Mouse (Mus musculus): ENCODE measurements around the gene Ccdc138.

The Ccdc138 gene

DNA sequence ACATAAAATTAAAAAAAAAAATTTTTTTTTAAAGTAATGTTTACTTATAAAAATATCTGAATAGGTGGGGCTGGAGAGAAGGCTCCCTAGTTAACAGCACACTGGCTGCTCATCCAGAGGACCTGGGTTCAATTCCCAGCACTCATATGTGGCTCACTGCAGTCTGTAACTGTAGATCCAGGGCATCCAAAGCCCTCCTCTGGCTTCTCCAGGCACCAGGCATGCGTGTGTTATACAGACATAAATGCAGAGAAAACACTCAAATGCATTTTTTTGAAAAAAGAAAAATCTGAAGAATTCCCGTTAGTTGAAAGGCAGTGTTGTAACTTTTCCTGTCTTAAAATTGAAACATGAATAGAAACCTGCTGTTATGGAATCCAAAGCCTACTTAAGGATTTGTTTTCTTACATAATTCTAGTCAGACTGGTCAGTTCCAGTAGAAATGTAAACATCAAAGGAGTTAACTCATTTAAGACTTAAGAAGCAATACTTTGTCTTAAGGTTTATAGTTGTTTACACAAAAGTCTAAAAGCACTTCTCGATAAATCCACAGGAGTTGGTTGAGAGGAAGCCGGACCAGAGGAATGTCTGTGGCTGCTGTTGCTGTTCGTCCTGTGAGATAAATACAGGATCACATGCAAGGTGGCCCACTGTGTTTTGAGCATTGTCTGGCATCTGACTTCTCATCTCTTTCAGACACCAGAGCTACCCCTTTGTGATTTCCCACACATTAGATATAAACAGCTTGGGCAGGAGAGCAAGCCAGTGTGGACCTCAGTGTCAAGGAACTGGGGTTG, 87.9 kb downstream of the Ccdc138 start:
- DNase-seq (ENCODE audit: low read depth): no peak

DNA sequence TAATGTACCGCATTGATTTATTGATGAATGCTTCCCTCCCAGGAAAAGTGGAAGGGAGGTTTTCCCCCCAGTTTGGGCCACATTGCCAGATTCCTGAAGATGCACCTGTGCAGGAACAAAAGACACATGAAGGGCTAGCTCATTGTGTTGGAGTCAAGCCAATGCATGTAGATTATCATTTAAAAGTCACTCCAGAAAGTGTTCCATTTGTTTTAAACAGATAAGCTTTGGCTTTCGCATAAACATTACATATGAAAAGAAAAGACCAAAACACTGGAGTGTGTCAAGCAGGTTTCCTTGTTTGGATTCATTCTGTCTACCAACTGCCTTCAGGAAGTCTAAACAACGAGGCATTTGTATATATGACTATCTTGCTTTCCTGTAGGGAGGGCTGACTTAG, 96.7 kb downstream of the Ccdc138 start:
- DNase-seq (ENCODE audit: low read depth): no peak

DNA sequence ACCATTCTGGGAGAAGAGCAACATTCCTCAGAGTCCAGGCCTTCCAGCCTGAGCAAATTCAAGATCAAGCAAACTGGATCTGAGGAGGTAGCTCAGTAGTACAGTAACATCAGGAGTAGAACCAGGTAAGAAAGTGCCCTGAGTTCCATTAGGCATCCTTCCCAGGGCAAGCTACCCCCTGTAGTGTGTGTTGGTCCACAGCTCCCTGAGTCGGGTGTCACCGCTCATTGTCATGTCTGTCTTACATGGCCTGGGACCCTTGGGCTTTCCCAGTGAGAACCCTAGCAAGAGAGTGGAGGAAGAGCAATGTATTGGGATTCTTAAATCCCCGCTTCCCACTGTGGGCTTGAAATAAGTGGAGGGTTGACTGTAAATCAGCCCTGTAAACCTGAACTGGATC, 97.4 kb downstream of the Ccdc138 start:
- no peak for DNase-seq (ENCODE audit: low read depth)

DNA sequence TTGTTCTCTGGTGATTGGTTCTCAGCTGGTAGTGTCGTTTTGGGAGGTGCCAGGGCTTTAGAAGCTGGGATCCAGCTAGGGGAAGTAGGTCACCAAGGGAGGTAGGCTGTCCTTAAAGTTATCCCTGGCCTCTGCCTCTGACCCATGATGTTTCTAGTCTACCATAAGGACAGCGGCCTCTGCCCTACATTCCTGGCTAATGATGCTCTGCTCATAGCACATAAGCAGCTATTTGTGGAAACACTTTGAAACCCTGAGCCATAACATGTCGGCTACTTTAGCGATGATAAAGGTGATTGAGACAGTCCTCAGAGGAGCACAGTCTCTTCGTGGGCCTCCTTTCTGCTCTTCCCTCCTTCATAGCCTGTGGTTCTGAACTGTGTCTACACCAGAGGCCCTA, 98.1 kb downstream of the Ccdc138 start:
- no peak for DNase-seq (ENCODE audit: low read depth)

DNA sequence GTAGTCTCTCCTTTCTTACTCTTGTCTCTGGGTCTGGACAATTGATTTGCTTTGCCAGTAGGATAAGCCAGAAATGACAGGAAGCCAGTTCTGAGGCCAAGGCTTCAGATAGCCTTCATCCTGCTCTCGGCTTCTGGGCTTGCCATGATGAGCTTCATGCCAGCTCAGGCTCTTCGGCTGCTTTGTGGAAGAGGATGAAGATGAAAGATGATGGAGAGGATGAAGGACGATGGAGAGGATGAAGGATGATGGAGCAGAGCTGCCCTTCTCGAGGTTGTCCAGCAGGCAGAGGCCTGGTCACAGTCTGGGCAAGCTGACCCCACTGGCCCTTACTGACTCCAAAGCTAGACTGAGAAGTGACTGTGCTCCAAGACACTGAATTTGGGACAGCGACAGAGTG, 102.4 kb downstream of the Ccdc138 start:
- no peak for DNase-seq (ENCODE audit: low read depth)

DNA sequence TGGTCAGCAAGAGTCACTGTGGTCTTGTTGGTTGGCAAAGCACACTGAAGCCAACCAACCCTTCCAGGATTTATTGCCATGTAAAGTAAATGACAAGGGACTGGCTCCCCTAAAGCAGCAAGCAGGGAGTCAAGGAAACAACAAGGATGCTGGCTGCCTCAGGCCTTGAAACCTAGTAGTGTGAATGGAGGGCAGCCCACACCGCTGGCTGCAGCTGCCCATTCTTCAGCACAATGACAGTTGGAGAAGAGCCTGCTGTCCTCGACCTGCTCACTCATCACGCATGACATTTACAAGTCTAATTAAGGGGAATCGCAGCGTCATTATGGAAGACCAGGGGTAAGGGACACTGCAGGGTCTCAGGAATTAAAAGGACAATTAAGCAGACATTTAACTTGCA, 103.2 kb downstream of the Ccdc138 start:
- DNase-seq (ENCODE audit: low read depth): no peak

DNA sequence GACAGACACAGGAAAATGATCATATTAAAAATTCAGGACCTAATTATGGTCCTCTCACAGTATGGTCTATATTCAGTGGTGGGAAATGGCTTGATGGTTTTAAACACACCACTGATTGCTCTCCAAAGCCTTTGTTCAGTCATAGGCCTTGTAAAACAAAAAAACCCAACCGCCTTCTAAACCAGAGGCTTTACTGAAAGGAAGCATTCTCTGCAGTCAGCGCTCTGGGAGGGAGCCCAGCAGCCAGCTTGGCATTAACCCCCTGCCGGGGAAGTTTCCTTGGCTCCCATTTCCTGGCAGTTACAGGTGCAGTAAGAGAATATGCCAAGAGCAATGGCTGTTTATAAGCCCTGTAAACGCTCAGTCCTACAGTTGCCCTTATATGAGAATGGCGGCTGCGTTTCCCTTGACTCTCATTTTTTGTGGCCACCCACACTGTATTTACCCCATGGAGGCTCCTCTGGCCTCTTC, 103.7 kb downstream of the Ccdc138 start:
- peak; percentile 37 for DNase-seq (ENCODE audit: low read depth)

DNA sequence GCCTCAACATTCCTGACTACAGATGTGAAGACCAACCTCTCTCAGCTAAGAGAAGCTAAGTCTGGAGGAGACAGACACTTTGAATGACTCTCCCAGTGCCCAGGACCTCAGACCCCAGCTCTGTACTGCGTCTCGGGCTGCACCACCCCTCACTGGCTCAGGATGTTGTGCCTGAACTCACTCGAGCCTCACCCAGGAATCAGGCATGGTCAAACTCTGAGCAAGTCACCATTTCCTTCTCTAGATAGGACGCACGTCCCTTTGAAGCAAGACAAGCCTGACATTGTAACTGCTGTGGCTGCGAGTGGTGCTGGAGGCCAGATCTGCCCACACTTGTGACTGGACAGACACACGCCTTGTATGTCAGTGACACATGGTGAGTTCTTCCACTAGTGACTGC, 104.2 kb downstream of the Ccdc138 start:
- DNase-seq (ENCODE audit: low read depth): no peak

DNA sequence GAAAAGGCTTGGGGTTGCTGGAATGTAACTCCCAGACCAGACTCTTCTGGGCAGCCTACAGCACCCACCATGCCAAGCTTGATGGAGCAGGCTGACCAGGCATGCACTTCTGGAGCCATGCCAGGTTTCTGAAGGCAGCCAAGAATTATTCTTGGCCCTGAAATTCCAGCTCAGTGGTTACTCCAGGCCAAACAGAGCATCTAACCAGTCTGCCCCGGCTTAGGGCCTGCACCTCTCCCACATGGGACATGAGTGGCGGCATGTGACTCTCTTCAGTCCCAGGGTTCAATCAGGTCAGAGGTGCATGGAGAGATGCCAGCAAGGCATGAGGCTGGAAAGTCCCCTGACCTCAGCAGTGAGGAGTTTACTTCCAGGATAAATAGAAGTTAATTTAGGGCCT, 107.0 kb downstream of the Ccdc138 start:
- DNase-seq (ENCODE audit: low read depth): peak; percentile 92

DNA sequence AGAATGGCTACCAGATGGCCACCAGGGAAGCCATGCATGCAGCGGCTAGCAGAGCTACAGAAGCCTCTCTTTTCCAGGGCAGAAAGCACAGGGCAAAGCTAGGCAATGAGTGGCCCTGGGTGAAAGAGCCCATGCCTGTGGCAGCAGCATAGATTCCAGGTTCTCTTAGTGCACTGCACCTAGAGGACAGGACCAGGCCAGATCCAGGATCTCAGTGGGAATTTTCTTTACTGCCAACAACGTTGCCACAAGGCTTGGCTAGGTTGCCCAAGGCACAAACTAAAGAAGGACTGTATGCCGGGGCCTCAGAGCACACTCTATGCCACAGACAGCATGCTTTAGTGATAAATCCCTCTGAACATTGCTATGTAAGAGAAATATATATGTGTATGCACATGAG, 108.6 kb downstream of the Ccdc138 start:
- no peak for DNase-seq (ENCODE audit: low read depth)

DNA sequence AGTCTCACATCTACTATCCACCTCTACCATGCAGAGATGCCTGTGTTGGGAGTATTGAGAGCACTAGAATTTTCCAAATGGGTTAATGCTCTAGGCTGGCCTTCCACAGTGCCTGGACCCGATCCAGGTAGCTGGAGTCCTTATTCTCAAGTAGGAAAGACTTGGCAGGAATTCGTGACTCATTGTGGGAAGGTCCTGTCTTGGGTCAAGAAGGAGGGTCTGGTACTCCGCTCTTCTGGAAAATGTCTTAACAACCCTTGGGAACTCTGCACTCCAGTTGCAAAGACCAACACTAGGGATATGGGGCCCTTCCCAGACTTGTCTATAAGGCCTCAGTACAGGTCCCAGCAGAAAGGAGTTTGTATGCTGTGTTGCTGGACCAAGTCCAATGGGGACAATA, 111.1 kb downstream of the Ccdc138 start:
- DNase-seq (ENCODE audit: low read depth): peak; percentile 68

DNA sequence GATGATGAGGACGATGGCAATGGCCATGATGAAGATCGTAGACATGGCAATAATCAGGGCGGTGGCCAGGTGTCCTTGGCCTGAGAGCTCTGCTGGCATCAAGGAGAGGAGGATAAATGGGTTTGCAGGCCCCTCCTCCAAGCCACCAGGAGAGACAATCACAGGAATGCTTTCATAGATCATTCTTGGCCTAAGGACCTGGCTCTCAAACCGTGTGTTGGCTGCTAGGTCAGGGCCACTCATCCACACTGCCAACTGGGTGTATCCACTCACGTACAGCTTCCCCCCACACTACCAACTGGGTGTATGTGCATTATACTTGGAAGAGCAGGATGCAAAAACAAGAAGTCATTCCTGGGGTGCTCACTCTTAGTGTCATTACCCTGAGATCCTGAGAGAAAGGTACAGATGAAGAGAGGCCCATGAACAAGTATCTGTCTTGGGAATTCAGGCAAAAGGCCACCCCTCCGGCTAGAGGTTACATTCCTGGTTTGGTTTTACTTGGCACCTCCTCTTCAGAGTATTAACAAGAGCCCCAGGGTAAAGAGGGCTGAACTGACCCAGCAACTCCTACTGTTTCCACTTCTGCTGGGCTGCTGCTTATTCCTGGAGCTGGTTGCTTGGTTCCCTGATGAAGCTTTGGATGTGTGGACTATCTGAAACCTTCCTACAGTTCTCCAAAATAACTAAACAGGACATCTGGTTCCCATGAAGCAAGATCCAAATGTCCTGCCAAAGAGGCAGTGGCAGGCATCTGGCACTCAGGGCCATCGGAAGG, 112.9 kb downstream of the Ccdc138 start:
- no peak for DNase-seq (ENCODE audit: low read depth)

DNA sequence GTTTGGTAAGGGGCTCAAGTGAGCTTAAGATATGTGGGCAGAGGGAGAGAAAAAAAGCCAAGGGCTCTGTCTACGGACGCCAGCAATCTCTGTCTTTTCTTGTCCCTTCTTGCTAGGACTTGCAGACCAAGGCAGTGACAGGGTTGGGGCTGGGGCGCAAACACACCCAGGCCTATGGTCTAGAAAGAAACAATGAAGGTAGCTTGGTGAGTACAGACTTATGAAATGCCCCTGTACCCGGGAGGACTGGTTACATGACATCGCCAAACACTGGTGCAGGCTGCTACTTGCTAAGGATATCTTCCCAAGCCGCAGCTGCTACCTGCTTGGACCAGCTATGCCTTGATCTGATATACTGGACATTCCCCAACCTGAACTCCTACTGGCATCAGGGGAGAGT, 116.9 kb downstream of the Ccdc138 start:
- no peak for DNase-seq (ENCODE audit: low read depth)

DNA sequence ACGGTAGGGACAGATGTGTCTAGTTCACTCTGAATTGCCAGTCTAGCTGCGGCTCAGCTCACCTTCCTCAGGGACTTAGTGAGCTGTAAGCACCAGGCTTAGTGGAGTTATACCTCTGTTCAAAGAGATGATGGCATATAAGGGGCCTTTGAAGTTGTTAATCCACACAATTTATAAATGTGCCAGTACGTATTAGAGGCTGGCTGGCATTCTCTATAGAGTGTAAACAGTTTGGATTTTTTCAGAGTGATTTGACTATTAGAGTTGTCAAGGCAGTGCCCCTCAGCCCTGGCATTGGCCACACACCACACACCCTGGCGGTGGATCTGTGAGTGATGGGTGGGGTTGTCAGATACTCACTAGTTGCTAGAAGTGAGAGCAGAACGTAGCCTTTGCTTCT, 118.8 kb downstream of the Ccdc138 start:
- DNase-seq (ENCODE audit: low read depth): no peak

DNA sequence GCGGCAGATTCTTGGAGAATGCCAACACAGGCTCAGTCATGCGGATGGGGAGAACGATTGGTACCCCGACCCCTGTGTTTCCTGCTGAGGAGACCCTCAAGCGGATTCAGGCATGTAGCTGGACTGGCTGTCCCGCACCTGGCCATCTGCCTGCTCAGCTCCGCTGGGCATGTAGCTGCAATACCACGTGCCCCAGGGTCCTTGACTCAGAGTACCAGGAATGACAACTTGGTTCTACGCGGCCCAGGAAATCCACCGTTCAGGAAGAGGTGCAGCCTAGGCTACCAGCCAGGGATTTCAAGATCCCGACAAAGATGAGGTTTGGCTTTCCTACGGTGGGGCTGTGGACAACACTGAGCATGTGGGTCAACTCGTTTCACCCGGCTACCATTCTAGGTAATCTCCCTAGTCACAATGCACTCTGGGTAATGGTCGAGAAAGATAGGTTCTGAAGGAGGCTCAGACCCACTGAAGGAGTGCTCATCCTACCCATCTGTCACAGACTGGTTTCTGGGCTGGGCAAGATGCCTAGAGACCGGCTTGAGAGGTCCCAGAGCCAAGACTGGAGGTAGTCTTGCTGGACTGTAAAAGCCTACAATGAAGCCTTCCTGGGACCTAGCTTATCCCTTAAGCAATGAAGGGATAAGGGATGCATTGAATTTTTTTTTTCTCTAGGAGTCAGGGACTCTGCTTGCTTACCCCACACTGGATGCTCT, 120.9 kb downstream of the Ccdc138 start:
- DNase-seq (ENCODE audit: low read depth): no peak

DNA sequence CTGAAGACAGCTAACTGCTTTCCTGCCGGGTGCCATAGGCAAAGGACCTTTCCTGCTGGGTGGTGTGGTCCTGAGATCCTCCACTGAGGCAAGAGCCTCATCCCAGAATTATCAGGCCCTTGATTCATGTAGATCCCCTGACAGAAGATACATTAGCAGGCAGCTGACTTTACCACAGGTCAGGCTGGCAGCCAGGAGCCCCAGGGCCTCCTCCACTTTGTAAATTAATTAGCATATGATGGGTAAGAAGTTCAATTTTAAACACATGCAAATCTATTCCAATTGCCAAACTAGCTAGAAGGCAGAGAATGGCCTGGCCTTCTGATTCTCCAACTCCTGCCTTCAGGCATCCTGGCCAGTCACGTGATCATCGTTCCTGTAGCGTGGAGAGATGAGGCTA, 121.5 kb downstream of the Ccdc138 start:
- DNase-seq (ENCODE audit: low read depth): no peak

DNA sequence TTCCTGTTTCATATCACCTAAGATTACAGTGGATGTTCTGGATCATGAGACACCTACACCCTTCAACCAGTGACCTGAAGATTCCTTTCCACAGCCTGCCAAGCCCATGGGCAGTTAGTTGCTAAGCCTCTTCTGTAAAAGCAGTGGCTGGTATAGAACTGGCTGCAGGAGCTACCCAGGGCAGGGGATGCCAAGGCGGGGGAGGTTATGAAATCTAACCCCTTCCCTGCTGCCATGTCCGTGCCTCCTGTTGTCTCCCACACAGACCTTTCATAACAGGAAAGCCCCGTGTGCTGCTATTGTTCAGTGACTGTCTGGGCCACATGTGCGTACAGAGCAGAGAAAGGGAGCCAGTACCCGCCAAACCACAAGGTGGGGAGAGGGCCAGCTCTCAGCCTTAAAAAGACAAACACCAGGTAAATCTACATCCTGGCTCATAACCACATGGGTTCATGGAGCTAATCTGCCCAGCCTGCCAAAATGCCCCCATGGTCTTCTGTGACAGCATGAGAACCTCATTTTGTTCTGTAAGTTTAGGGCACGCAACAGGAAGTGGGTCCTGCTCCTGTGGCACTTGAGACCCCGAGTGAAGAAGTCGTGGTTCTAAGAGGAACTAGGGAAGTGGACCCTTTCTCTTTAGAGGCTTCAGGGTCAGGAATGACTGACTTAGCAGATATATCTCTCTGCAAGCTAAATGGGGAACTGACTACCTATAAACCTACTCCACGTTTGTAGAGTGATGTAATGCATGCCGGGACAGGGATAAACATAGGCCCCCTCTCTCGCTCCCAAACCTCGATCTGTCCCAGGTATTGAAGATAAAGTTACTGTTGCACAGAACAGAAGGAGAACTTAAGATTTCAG, 127.3 kb downstream of the Ccdc138 start:
- DNase-seq (ENCODE audit: low read depth): no peak

All from NIH3T3 (cell line).